Mouse (Mus musculus): ENCODE measurements around the gene Prps1. TPM values are rescaled to one million over a fixed set of nuclear protein-coding genes. Genes with fewer than 3 reads are reported as not detected.
A peak's percentile ranks its signal among the peaks of the same experiment; 100 is the strongest.

The Prps1 gene
- 10 to 100 TPM; 33.7 to 38.2 TPM for total RNA-seq (2021)
- long read RNA-seq, experiment 1, transcript Prps1-201 (7 exons, 1,965 nt) = major isoform, 29 of 31 reads
- long read RNA-seq, experiment 1, partial matches to known transcripts = 1 of 31 reads
- long read RNA-seq, experiment 1, other reads (novel, unspliced or antisense) = 1 of 31 reads
- long read RNA-seq, experiment 2, transcript Prps1-201 (7 exons, 1,965 nt) = major isoform, 24 of 27 reads
- long read RNA-seq, experiment 2, partial matches to known transcripts = 1 of 27 reads
- long read RNA-seq, experiment 2, other reads (novel, unspliced or antisense) = 2 of 27 reads

GRCm38 (mm10) chrX:140456279-140456731 is at the start of gene Prps1:
Gene Prps1, plus strand, starts transcription at chrX:140456613.
- intact Hi-C loops (cut with DNase I) = no loop called here
- peak within 1 kb of the TSS; percentile 78 for H3K4me3 ChIP-seq
- no peak for TF ChIP-seq CTCF (IDR thresholded peaks at IDR 0.05)
- peak within 1 kb of the TSS; percentile 83 for H3K27ac ChIP-seq
- peak; percentile 88 for DNase-seq

DNA sequence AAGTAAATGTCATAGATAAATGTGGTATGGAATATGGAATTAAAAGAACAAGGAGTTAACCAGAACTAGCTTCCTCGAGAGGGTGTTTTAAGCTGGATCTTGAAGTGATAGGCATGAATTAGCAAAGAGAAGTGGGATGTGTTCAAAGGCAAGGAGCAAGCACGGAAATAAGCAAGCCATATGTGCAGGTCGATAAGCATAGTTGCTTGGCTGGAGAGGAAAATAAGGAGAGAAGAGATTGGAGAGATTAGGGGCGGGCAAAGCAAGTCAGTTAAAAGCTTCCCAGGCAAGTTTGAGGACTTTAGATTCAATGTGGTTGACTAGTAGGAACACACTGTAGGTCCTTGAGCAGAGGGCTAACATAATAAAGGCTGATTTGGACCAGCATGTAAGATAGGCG is 48.8 kb upstream of the Prps1 start:
- no peak for DNase-seq
- no peak for TF ChIP-seq CTCF (IDR thresholded peaks at IDR 0.05)
- Histone ChIP-seq H3K4me3 (no peak overlapping the region), H3K27ac (no peak overlapping the region)
- intact Hi-C loops (cut with DNase I) = no loop called here

DNA sequence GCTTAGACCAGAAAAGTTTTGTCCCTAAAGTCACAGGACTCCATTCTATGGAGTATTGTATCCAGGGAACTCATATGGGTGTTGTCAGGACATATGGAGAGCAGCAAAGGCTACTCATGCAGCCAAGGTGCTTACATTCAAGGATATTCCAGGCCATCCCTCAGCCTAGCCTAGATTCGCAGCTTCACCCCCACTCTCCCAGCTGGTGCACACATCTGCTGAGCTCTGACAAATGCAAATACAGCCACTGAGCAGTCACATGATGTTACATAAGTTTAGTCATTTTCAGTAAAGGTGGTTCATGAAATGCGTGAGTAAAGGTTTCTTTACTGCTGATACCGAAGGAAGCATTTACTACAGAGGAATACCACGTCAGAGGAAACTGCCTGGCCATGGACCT is 37.9 kb upstream of the Prps1 start:
- intact Hi-C loops (cut with DNase I) = no loop called here
- no peak overlapping the region for H3K27ac ChIP-seq
- no peak overlapping the region for H3K4me3 ChIP-seq
- TF ChIP-seq CTCF (IDR thresholded peaks at IDR 0.05) = no peak
- no peak for DNase-seq

DNA sequence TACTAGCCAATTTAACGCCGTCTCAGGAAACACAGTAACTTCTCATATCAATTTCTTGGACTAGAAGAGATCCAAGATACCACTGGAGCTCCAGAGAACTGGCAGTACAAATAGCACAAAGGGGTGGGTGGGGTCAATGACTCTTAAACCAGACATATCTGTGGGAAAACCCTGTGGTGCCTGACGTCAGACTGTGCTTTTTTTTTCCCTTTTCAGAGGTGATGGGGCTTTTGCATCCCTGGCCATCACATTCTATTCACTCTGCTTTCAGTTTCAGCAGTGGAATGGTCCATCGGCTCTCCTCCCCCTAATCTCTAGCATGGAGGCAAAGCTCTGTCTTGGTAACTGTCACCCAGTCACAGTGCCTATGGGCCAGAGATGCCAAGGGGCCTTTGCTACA is 29.3 kb upstream of the Prps1 start:
- DNase-seq = no peak
- H3K27ac ChIP-seq = no peak overlapping the region
- TF ChIP-seq CTCF (IDR thresholded peaks at IDR 0.05) = no peak
- intact Hi-C loops (cut with DNase I) = no loop called here
- H3K4me3 ChIP-seq = no peak overlapping the region

GRCm38 (mm10) chrX:140428252-140428651 is 28.2 kb upstream of the Prps1 start:
- peak; percentile 13; the same call in 1 of the 2 replicates for TF ChIP-seq CTCF (IDR thresholded peaks at IDR 0.05)
- intact Hi-C loops (cut with DNase I) = no loop called here
- H3K27ac ChIP-seq = no peak overlapping the region
- H3K4me3 ChIP-seq = no peak overlapping the region
- DNase-seq = no peak

GRCm38 (mm10) chrX:140429985-140430384 is 26.4 kb upstream of the Prps1 start:
- no peak for TF ChIP-seq CTCF (IDR thresholded peaks at IDR 0.05)
- no peak overlapping the region for H3K4me3 ChIP-seq
- H3K27ac ChIP-seq = no peak overlapping the region
- intact Hi-C loops (cut with DNase I) = no loop called here
- DNase-seq = no peak

DNA sequence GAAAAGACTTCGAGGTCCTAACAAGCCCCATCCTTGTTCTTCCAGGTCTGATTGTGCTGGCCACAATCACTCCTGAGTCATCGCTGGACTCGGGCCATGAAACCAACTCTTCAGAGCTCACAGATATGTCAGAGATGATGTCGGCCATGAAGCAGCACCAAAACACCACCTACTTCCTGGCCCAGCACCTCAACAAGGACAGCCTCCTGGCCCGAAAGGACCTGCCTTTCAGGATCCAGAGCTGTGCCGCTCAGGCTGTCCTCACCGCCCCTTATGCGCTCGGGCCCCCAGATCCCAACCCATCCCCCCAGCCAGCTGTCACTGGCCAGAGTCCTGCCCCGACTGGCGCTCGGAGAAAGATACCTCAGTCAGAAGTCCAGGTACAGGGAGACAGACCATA is 25.9 kb upstream of the Prps1 start:
- no peak for TF ChIP-seq CTCF (IDR thresholded peaks at IDR 0.05)
- no peak overlapping the region for H3K27ac ChIP-seq
- H3K4me3 ChIP-seq = no peak overlapping the region
- intact Hi-C loops (cut with DNase I) = no loop called here
- peak; percentile 23 for DNase-seq

- DNase-seq = no peak
- TF ChIP-seq CTCF (IDR thresholded peaks at IDR 0.05) = no peak
- intact Hi-C loops (cut with DNase I) = no loop called here
- no peak overlapping the region for H3K27ac ChIP-seq
- no peak overlapping the region; the same call in 1 of the 2 replicates for H3K4me3 ChIP-seq
Measured at GRCm38 (mm10) chrX:140431981-140432380, 24.4 kb upstream of the Prps1 start.

GRCm38 (mm10) chrX:140432786-140433185 is 23.6 kb upstream of the Prps1 start:
- intact Hi-C loops (cut with DNase I) = no loop called here
- Histone ChIP-seq H3K4me3 (no peak overlapping the region), H3K27ac (no peak overlapping the region)
- DNase-seq = no peak
- TF ChIP-seq CTCF (IDR thresholded peaks at IDR 0.05) = no peak

DNA sequence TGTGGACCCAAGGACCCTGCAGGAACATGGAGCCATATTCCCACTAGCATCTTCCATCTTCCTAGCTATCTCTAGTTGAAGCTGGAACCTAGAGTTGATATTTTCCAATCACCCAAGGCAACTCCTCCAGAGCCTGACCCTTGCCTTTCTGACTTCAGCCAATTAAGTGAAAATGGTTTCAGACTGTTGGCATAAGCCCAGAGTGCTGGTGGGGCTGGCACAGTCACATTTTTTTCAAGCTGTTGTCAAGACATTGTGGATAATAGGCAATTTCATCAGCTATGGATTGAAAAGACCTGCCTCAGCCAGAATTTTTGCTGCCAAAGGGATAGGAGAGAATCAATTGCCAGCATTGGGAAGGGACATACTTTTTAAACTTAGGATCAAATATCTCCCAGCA is 18.5 kb upstream of the Prps1 start:
- intact Hi-C loops (cut with DNase I) = no loop called here
- Histone ChIP-seq H3K27ac (no peak overlapping the region), H3K4me3 (no peak overlapping the region)
- no peak for TF ChIP-seq CTCF (IDR thresholded peaks at IDR 0.05)
- DNase-seq = no peak

- peak; percentile 25 for DNase-seq
- no peak for TF ChIP-seq CTCF (IDR thresholded peaks at IDR 0.05)
- Histone ChIP-seq H3K27ac (no peak overlapping the region), H3K4me3 (no peak overlapping the region)
- intact Hi-C loops (cut with DNase I) = no loop called here
Measured at GRCm38 (mm10) chrX:140445551-140445950, 10.9 kb upstream of the Prps1 start.

GRCm38 (mm10) chrX:140450071-140450470 is 6.3 kb upstream of the Prps1 start:
- TF ChIP-seq CTCF (IDR thresholded peaks at IDR 0.05) = no peak
- DNase-seq = no peak
- intact Hi-C loops (cut with DNase I) = no loop called here
- H3K27ac ChIP-seq = no peak overlapping the region
- H3K4me3 ChIP-seq = no peak overlapping the region

DNA sequence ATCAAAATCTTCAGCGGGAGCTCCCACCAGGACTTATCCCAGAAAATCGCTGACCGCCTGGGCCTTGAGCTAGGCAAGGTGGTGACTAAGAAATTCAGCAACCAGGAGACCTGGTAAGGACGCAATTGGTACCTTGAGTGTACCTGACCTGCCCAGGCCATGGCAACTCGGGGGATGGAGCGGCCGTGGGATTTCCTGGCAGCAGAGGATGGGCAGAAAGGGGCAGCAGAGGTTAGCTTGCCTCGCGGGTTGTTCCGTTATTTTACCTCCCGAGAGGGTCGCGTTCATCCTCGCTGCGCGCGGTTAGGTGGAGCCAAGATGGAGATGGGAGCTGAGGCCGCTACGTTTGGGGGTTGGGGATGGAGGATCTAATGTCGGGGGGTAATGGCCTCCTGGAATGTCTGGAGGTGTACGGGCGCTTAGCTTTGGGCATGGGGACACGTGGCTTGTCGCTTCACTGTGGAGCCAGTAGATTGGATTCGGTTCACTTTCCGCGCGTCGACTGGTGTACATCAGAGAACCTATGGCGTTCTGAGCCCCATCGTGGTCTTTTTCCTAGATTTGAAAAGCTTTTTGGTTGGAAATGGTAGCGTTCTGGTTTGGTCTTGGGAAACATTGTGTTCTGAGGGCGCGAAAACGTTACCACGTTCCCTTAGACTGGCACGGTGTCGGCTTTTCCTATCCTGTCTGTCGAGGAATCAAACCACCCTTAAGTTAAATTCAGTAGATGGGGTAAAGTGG is 508 bp downstream of the Prps1 start:
- H3K4me3 ChIP-seq = peak overlapping the region; percentile 78
- DNase-seq = peak; percentile 20
- intact Hi-C loops (cut with DNase I) = no loop called here
- peak overlapping the region; percentile 83 for H3K27ac ChIP-seq
- TF ChIP-seq CTCF (IDR thresholded peaks at IDR 0.05) = no peak

All from gastrocnemius, adult 2 months (tissue).